Mouse (Mus musculus): ENCODE measurements around the gene Slc22a17. TPM values are rescaled to one million over a fixed set of nuclear protein-coding genes. Genes with fewer than 3 reads are reported as not detected.
"Not testable (repeated sequence)": the region's sequence is repeated elsewhere in the genome, so short reads cannot be mapped to it uniquely, and the experiment has no call there.

Slc22a17 gene
- 100 to 1,000 TPM; 630 to 690 TPM for total RNA-seq (2021)
- long read RNA-seq, experiment 1, transcript Slc22a17-208 (10 exons, 2,348 nt), result minor isoform, 57 of 486 reads
- long read RNA-seq, experiment 1, transcript Slc22a17-205 (9 exons, 2,302 nt), result minor isoform, 6 of 486 reads
- long read RNA-seq, experiment 1, transcript Slc22a17-210 (10 exons, 2,340 nt), result major isoform, 164 of 486 reads
- long read RNA-seq, experiment 1, partial matches to known transcripts, result 220 of 486 reads
- long read RNA-seq, experiment 1, other reads (novel, unspliced or antisense), result 39 of 486 reads
- long read RNA-seq, experiment 2, transcript Slc22a17-208 (10 exons, 2,348 nt), result minor isoform, 34 of 422 reads
- long read RNA-seq, experiment 2, transcript Slc22a17-205 (9 exons, 2,302 nt), result minor isoform, 6 of 422 reads
- long read RNA-seq, experiment 2, transcript Slc22a17-210 (10 exons, 2,340 nt), result major isoform, 147 of 422 reads
- long read RNA-seq, experiment 2, partial matches to known transcripts, result 217 of 422 reads
- long read RNA-seq, experiment 2, other reads (novel, unspliced or antisense), result 18 of 422 reads

DNA sequence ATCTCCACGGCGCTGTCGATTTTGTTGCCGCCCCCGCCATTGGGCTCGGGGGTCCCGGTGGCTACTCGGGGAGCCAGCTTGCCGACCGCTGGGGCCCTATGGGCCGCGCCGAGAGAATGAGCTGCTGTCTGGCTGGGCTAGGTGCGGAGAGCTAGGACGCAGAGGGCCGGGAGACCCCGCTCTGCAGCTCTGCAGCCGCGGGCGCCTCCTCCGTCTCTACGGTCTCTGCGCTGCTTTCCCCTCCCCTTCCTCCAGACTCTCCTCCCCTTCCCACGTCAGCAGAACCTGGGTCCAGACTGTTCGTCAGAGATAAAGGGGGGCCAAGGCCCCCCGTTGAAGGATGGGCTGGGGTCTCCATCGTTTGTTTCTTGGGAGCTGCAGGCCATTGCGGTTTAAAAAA, at the start of gene Slc22a17:
TSS of gene Slc22a17 (minus strand) at position 247 of the 400 bp plus-strand sequence.
- intact Hi-C loops (cut with DNase I), result no loop called here
- DNase-seq (ENCODE audit: low spot score in 2 of 2), result peak; percentile 80 to 87

DNA sequence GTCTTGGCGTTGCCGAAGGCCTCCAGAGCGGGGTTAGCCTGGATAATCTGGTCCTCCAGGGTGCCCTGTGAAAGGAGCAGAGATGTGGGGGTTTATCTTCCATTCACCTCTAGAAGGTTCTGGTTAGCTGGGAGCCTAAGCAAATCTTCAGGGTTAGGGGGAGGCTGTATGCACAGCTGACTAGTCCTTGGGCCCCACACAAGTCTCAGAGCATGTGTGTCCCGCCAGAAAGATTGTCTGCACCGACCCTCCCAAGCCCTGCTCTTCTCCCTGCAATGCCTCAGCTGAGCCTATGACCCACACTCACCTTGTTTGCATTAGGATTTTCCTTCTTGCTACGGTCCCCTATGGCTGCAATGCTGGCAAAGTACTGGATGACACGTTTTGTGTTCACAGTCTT, 49.8 kb upstream of the Slc22a17 start:
- intact Hi-C loops (cut with DNase I), result no loop called here
- no peak for DNase-seq (ENCODE audit: low spot score in 2 of 2)

DNA sequence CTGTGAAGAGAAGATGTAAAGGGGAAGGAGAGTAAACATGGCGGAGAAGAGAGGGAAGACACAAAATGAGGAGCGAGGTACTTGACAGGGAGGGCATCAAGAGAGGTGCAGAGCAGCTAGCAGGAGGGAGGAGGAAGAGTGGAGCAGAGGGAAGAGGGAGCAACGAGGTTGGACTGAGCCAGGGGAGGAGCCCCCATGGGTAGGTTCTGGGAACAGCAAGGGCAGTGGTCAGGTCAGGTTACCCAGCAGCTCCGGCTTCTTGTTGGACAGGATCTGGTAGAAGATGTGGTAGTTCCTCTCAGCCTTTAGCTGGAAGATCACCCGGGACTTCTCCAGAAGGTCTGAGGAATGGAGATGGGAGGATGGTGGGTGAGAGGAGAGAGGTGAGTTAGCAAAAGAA, 48.6 kb upstream of the Slc22a17 start:
- intact Hi-C loops (cut with DNase I), result no loop called here
- no peak for DNase-seq (ENCODE audit: low spot score in 2 of 2)

DNA sequence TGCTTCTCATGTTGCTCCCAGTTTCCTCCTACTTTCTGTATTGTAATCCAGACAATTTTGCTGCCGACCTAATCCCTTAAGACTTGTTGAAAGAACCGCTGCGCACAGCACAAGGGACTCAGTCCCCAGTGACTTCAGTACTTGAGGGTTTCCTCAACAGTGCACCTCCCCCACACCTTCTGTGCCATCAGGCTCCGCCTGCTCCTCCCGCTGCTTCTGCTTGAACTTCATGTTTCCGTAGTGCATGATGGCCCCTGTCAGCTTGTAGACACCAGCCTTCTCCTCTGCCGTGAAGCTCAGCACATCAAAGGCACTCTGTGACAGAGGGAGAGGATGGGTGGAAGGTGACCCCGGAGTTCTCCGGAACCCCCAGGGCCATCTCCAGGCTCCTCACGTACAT, 47.8 kb upstream of the Slc22a17 start:
- intact Hi-C loops (cut with DNase I), result no loop called here
- peak; percentile 53 to 68 for DNase-seq (ENCODE audit: low spot score in 2 of 2)

DNA sequence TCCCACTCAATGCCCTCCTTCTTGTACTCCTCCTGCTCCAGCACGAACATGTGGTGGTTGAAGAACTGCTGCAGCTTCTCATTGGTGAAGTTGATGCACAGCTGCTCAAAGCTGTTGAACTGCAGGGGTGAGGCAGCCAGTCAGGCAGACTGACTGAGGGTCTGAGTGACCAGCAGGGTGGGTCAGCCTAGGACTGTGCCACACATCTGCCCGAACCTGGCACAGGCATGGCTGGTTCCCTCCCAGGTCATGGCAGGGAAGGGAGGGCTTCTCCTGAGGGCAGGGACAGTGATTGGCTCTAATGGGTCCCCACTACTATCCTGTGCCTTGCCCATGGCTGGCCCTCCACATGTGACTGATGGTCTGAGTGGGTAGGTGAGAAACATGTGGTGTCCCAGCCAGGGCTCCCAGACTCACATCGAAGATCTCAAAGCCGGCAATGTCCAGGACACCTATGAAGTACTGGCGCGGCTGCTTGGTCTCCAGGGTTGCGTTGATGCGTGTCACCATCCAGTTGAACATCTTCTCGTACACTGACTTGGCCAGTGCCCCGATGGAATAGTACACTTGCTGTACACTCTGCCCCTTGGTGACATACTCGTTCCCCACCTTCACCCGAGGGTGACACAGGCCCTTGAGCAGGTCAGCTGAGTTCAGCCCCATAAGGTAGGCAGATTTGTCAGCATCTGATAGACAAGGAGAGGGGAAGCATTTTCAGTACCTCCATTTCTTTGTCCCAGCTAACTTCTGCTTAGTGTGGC, 47.1 kb upstream of the Slc22a17 start:
- intact Hi-C loops (cut with DNase I); DNase-seq (ENCODE audit: low spot score in 2 of 2): not testable (repeated sequence)

DNA sequence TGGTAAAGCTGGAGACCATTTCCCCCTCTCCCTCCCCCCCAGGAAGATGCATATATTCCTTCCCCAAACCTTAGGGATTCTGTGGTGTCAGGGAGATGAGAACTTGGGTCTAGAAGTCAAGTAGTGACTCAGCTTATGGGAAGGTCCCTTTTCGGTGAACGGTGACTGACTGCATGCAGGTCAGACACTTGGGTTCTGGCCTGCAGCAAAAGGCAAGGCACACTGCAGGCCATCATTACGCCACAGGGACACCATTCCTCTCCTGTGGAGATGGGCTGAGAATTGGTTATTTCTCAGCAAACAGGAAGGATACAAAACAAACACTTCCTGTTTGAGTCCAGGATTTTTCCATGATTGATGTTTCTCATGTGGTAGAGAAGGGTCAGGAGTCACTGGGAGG, 46.3 kb upstream of the Slc22a17 start:
- intact Hi-C loops (cut with DNase I), result no loop called here
- DNase-seq (ENCODE audit: low spot score in 2 of 2), result no peak

DNA sequence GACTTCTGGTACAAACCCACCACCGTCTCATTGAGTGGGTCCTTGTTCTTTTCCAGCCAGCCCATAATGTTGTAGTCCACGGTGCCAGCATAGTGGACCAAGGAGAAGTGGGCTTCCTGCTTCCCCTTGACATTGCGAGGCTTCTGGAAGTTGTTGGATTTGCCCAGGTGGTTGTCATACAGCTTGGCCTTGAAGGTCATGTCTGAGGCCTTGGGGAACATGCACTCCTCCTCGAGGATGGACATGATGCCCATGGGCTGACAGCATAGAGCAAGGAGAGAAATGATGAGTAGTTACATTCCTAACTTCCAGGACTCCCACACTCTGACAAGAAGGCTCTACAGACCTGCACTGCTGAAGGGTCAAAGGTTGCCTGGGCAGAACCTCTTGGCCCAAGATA, 45.6 kb upstream of the Slc22a17 start:
- DNase-seq (ENCODE audit: low spot score in 2 of 2), result no peak
- intact Hi-C loops (cut with DNase I), result no loop called here

DNA sequence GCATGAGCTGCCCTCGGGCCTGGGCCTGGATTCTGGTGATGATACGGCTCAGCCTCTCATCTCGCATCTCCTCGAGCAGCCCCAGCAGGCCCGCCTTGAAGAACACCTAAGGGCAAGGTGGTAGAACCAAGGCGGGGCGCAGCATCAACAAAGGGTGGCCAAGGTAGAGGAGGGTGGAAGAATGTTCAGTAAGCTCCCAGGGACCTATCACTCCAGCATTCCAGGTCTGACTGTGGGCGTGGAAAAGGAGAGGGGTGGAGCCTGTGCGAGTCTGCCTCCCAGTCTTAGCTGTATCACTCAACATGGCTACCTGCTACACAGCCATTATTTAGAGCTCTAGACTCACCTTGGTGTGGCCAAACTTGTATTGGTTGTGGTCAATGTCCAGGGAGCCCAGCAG, 43.6 kb upstream of the Slc22a17 start:
- no peak for DNase-seq (ENCODE audit: low spot score in 2 of 2)
- intact Hi-C loops (cut with DNase I), result no loop called here

DNA sequence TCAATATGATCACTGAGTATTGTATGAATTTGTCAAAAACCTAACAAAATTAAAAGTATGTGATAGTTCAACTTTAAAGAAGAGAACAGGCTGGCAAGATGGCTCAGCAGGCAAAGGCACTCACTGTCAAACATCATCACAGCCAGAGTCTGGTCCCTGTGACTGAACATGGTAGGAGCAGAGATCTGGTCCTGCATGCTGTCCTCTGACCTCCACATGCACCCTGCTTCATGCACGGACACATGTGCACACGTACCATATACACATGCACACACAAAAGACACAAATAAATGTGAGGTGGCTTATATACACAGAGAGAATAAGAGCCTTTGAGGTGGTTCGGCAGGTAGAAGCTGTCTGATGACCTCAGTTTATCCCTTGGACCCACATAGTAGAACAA, 42.5 kb upstream of the Slc22a17 start:
- intact Hi-C loops (cut with DNase I), result no loop called here
- DNase-seq (ENCODE audit: low spot score in 2 of 2), result no peak

DNA sequence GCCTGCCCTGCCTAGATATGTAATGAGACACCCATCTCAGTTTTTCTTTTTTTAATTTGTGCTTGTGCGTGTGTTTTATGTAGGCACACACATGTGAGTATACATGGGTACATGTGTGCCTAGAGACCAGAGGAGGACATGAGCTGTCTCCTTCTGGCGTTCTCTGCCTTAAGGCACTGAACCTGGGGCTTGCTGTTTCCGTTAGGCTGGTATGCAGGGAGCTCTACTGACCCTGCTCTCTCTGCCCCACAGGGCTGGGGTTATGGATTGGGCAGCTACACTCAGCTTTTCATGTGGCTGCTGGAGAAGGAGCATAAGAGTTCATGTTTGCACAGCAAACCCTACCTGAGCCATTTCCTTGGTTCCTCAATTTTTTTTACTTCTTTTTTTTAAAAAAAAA, 41.5 kb upstream of the Slc22a17 start:
- no peak for DNase-seq (ENCODE audit: low spot score in 2 of 2)
- intact Hi-C loops (cut with DNase I), result loop anchor here (5.0 kb wide), 1 partner anchor 38 kb away; the partner anchor contains the start of gene Myh7

DNA sequence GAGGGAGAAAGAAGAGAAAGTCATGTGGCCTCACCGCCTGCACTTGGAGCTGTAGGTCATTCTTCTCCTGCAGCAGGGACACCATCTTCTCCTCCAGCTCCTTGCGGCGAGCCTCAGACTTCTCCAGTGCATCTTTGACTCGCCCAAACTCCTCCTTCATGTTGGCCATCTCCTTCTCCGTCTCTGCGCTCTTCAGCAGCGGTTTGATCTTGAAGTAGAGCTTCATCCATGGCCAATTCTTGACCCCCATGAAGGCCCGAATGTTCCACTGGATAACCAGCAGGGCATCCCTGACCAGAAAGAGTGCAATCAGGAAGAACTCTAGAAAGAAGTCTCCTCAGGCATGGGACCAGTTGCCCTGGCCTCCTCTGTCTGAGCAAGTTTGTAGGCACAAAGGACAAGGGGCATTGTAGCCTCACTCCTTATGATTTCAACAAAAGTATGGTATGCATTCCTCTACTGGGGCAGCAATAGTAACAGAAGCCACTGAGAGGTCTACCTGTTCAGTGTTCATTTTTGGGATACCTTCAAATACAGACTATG, 40.8 kb upstream of the Slc22a17 start:
- no peak for DNase-seq (ENCODE audit: low spot score in 2 of 2)
- intact Hi-C loops (cut with DNase I), result loop anchor here (5.0 kb wide), 1 partner anchor 39 kb away; the partner anchor contains the start of gene Myh7

DNA sequence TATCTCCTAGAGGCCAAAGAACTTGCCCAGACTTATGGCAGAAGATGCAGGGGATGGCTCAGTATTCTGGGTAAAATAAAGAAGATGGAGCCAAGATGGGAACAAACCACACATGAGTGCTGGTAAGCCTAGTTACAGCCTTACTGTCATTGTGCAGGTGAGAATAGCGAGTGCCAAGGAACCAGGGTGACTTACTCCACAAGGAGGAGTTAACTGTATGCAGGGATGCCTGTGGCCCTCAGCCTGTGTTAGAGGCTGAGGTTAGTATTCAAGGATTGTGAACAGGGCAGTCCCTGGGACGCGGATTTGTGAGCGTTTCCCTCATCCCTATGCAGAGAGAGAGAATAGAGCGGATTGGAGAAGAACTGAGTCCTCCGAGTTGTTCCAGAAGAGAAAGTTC, 38.7 kb upstream of the Slc22a17 start:
- DNase-seq (ENCODE audit: low spot score in 2 of 2), result no peak
- intact Hi-C loops (cut with DNase I), result loop anchor here (5.0 kb wide), 1 partner anchor 41 kb away; the partner anchor contains the start of gene Myh7

DNA sequence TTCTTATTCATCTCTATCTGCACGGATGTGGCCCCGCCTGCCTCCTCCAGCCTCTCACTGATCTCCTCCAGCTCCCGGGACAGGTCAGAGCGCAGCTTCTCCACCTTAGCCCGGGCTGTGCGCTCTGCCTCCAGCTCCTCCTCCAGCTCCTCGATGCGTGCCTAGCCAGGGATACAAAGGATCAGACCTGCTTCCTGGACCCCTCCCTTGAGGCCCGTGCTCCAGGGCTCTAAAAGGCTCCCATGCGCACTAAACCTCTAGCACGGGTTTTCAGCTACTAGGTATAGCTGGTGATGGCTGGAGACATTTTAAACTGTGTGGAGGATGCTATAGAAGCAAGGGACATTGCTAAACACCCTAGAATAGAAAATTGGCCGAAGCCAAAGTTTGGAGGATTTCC, 37.6 kb upstream of the Slc22a17 start:
- no peak for DNase-seq (ENCODE audit: low spot score in 2 of 2)
- intact Hi-C loops (cut with DNase I), result loop anchor here (5.0 kb wide), 1 partner anchor 42 kb away; the partner anchor contains the start of gene Myh7

DNA sequence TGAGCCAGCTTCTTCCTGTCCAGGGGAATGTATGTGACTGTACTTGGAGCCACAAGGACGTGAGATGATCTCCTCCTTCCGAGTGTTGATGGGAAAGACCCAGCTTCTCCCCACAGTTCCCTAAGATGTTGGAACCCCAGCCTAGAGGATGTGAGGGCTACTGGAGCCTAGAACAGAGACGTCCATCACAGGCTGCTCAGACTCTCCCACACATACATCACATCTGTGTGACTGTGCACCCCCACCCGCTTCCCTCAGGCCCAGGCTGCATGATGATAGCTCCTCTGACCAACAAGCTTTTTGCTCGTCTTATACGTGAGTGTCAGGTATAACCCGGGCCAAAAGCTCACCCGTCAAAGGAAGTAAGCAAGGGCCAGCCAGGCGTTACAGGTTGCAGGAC, 35.8 kb upstream of the Slc22a17 start:
- intact Hi-C loops (cut with DNase I), result no loop called here

DNA sequence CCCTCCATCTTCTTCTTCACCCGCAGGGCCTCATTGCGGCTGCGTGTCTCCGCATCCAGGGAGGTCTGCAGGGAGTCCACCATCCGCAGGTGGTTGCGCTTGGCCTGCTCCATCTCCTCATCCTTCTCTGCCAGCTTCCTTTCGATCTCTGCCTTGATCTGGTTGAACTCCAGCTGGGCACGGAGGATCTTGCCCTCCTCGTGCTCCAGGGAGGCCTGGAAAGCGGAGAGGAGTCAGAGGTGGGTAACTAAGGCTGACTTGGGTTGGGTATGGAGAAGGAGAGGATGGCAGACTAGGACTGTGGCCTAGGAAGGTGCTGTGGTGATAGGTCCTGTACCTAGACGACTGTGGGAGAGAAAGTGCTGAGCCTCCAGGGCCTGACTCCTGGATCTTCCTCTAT, 34.1 kb upstream of the Slc22a17 start:
- intact Hi-C loops (cut with DNase I); DNase-seq (ENCODE audit: low spot score in 2 of 2): not testable (repeated sequence)

More for the DNA sequence above, 35.8 kb upstream of the Slc22a17 start:
- DNase-seq (ENCODE audit: low spot score in 2 of 2), result no peak

DNA sequence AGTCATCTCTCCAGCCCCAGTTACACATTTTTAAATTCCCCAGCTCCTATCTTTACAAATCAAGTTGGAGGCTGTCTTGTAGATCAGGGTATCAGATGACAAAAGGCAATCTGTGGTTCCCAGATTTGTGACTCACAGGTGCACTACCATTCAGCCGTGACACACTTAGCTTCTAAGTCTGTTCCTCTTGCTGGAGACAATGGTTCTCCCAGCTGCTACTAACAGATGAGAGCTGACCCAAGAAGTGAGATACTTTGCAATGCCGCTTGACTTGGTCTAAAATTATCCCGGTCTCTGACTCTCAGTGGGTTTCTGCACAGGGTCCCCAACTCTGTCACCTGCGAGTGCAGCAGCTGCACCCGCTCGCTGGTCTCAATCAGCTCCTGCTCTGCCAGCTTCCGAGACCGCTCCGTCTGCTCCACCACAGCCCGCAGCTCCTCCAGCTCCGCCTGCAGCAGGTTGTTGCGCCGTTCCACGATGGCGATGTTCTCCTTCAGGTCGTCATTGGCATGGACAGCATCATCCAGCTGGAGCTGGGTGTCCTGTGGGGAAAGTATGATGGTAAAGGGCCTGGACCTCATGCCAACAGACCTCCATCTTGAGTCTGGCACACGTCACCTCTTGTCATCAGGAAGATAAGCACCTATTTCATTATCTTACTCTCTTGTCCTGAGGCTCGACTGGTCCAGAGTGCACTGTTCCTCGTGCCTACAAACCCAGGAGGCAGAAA, 33.2 kb upstream of the Slc22a17 start:
- DNase-seq (ENCODE audit: low spot score in 2 of 2), result no peak
- intact Hi-C loops (cut with DNase I), result no loop called here

DNA sequence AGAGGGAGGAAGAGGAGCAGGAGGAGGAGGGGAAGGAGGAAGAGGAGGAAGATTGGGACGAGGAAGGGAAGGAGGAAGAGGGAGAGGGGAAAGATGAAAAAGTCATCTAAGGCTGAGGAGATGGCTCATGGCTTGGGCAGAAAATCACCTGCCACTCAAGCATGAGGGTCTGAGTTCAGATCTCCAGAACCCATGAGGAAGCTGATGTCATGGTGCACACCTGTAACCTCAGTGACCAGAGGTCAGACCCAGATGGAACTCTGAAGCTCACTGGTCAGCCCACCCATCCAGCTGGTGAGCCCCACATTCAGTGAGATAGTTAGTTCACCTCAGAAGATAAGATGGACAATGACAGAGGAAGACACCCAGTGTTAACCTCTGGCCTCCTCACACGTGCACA, 32.0 kb upstream of the Slc22a17 start:
- no peak for DNase-seq (ENCODE audit: low spot score in 2 of 2)
- intact Hi-C loops (cut with DNase I), result no loop called here

DNA sequence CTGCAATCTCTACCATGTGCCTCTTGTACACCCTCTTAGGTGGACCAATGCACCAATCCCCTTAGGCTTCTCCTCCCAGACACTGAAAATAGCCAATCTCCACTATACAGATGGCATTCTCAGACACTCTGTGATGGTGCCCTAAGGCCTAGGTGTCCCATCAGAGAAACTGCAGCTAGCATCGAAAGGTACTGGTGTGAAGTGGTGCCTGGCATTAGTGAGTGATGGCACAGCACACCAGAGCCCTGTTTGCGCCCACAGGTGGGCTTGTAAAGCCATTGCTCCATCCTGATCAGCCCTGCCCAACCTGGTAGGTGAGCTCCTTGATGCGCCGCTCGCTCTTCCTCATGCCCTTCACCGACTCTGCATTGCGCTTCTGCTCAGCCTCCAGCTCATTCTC, 31.0 kb upstream of the Slc22a17 start:
- DNase-seq (ENCODE audit: low spot score in 2 of 2), result no peak
- intact Hi-C loops (cut with DNase I), result no loop called here

DNA sequence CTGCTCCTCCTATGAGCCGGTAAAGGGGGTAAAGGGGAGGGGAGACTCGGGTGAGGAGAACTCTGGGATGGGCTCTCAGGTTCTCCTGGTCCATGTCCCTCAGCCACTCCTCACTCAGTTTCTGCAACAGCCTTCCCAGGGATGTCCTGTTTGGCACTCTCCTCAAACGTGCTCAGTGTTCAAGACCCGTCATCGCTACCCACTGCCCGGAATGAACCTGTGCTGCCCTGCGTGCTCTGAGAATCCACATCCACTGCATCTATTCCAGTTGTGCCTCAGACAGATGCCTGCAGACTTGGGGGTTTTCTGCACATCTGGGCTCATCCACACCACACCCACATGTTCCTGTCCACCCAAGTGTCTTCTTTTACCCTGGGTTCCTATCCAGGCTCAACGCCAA, 29.5 kb upstream of the Slc22a17 start:
- no peak for DNase-seq (ENCODE audit: low spot score in 2 of 2)
- intact Hi-C loops (cut with DNase I), result no loop called here
